Comparison of ENCODE assay signal across 20 mouse cellular contexts in the genomic region with DNA sequence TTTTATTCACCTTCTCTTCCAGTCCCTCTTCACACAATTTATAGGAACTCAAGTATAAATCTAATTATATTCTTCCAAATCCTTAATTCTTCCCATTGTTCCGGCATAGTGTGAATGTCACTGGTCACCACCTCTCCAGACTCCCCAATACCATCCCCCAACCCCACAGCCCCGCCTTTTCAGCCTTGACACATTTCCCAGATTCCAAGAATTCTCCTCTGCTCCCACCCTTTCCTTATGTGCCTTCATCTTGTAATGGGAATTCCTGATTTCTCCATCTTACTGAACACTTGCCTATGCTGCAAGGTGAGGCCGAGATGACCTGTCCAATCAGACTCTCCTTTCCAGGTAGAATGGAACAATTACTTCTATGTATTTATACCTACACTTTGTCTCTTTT.
"Had no signal": no experiment of that assay in that cellular context is flagged by ENCODE, and none has a peak within 500 bp of the region (broad histone marks: within the 10 kb centered on the region; RNA-seq: fewer than 3 reads in every experiment).

No protein-coding gene starts in this region.

- H3K27me3 ChIP-seq: lung, embryonic 15.5 days; midbrain, embryonic 13.5 days; midbrain, embryonic 15.5 days; neural tube, embryonic 12.5 days had no signal

- ATAC-seq: liver, postnatal 0 days; lung, postnatal 0 days; midbrain, embryonic 13.5 days; midbrain, embryonic 15.5 days had no signal

- DNase-seq: liver, postnatal 0 days; lung, adult 2 months; lung, postnatal 14 days; lung, postnatal 36 days; retina, postnatal 1 day; right cerebral cortex, adult 18-20 months; right cerebral cortex, postnatal 25 days; right cerebral cortex, postnatal 4 days; spleen, adult 18-20 months; thymus, adult 18-20 months; thymus, postnatal 14 days; thymus, postnatal 36 days had no signal

- H3K4me3 ChIP-seq: lung, embryonic 15.5 days; megakaryocyte, embryonic 14.5 days; midbrain, embryonic 13.5 days; midbrain, embryonic 15.5 days; neural tube, embryonic 12.5 days had no signal

- H3K27ac ChIP-seq: lung, embryonic 15.5 days; macrophage; midbrain, embryonic 13.5 days; midbrain, embryonic 15.5 days; neural tube, embryonic 12.5 days had no signal

- H3K36me3 ChIP-seq: lung, embryonic 15.5 days; midbrain, embryonic 13.5 days; midbrain, embryonic 15.5 days; neural tube, embryonic 12.5 days had no signal

- H3K4me2 ChIP-seq: lung, embryonic 15.5 days; midbrain, embryonic 11.5 days; midbrain, embryonic 13.5 days; midbrain, embryonic 15.5 days; neural tube, embryonic 12.5 days had no signal

- H3K9me3 ChIP-seq: lung, embryonic 15.5 days; midbrain, embryonic 13.5 days; midbrain, embryonic 15.5 days; neural tube, embryonic 12.5 days had no signal

- H3K9ac ChIP-seq: liver, postnatal 0 days; lung, embryonic 15.5 days; midbrain, embryonic 13.5 days; midbrain, embryonic 15.5 days; neural tube, embryonic 12.5 days had no signal

- H3K4me1 ChIP-seq: lung, embryonic 15.5 days; midbrain, embryonic 13.5 days; midbrain, embryonic 15.5 days; neural tube, embryonic 12.5 days had no signal
